Mouse (Mus musculus) embryonic fibroblast, embryonic 13.5 days (primary cell): ENCODE data around the gene Gga1. TPM values are rescaled to one million over a fixed set of nuclear protein-coding genes. Genes with fewer than 3 reads are reported as not detected.

Experiments used
- H3K27ac ChIP-seq: 2 replicates; pipeline ENCODE4 v1.5.1; 2012; ENCODE audit warnings: low read length, control low read depth, inconsistent platforms; ENCODE audit not compliant: insufficient read depth
- H3K4me1 ChIP-seq: 2 replicates; pipeline ENCODE4 v1.6.1; 2011; ENCODE audit warnings: low read length; ENCODE audit not compliant: control insufficient read depth, insufficient read depth
- H3K4me3 ChIP-seq: 2 replicates; pipeline ENCODE4 v1.5.1; 2011; ENCODE audit warnings: mild to moderate bottlenecking, control low read depth, low read length; ENCODE audit not compliant: insufficient read depth
- CTCF ChIP-seq: IDR thresholded peaks from 2 replicates; pipeline ENCODE4 v1.5.1; 2011; ENCODE audit warnings: mild to moderate bottlenecking, control low read depth, low read length, moderate library complexity, borderline replicate concordance; ENCODE audit not compliant: insufficient read depth
- POLR2A ChIP-seq: IDR thresholded peaks from 2 replicates; pipeline ENCODE4 v1.6.1; 2011; ENCODE audit warnings: low read depth, mild to moderate bottlenecking, control low read depth, low read length, moderate library complexity
- polyA plus RNA-seq: library from polyadenylated mRNA; stranded (reverse); fragments of >200 nt; gene quantifications from 2 replicates; pipeline ENCODE4 v1.2.4, GENCODE M21; 2011; ENCODE audit warnings: low read depth; ENCODE audit not compliant: missing spikeins, insufficient read length

Gga1 gene
- polyA plus RNA-seq, 1 experiment, result 33.1 TPM

DNA sequence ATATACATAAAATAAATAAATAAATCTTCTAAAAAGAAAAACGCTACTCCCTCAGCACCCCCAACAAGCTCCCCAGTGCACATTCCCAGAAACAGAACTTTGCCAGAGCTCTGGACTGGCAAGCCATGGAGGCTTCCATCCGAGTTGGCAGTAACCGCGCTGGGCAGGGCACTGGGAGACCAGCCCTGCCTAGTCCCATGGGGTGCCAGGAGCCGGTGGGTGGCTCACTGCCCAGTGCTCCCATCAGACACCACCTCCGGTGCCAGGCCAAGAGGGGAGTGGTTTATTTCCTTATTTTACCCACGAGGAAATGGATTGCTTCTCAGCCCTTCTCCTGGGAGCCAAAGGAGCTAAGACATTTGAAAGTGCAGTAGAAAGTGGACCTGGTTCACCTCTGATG, 20.0 kb upstream of the Gga1 start:
- TF ChIP-seq CTCF, result no peak
- TF ChIP-seq POLR2A, result no peak
- no peak overlapping the region for H3K4me3 ChIP-seq
- no peaks in the 10 kb centered on the region for H3K4me1 ChIP-seq
- H3K27ac ChIP-seq, result no peak overlapping the region

- H3K4me1 ChIP-seq, result no peaks in the 10 kb centered on the region
- TF ChIP-seq POLR2A (no peak), CTCF (no peak)
- H3K4me3 ChIP-seq, result no peak overlapping the region
- no peak overlapping the region for H3K27ac ChIP-seq
These were observed 17.7 kb upstream of the Gga1 start for GRCm38 (mm10) chr15:78859311-78859710.

DNA sequence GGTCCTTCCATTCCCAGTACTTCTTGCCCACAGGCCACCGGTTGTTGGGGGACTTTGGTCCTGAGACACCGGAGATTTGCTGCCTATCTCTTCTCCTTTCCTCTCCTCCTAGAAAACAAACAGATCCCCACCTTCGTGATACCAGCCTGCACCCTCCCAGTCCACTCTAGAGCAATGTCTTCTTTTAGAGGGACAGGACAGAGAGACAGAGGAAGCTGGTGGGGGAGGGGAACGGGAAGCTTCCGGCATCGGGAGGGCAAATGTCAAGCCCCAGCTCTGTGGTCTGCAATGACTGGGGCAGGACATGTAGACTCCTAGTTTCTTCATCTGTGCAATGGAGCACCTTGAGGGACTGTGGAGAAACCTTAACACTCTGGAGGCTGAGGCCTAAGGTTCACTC, 17.3 kb upstream of the Gga1 start:
- Histone ChIP-seq H3K4me1 (no peaks in the 10 kb centered on the region), H3K27ac (no peak overlapping the region), H3K4me3 (no peak overlapping the region)
- TF ChIP-seq CTCF, result no peak
- TF ChIP-seq POLR2A, result no peak

GRCm38 (mm10) chr15:78862280-78862679, 14.7 kb upstream of the Gga1 start:
- no peaks in the 10 kb centered on the region for H3K4me1 ChIP-seq
- no peak overlapping the region for H3K27ac ChIP-seq
- no peak for TF ChIP-seq CTCF
- no peak for TF ChIP-seq POLR2A
- no peak overlapping the region for H3K4me3 ChIP-seq

DNA sequence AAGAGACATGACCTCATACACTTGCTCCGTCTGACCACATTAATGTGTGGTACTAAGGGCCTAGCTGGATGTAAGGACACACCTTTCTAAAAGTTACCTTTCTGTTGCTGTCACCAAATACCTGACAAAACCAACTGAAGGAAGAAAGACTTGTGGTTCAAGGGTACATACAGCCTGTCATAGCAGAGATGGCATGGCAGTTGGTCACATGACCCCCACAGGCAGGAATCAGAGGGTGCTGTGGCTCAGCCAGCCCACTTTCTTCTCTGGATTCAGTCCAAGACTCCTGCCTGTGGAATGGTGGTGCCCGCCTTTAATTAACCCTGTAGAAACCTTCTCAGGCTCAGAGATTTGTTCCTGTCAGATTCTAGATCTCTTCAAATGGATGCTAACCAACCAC, 13.8 kb upstream of the Gga1 start:
- H3K4me1 ChIP-seq, result 0 out of 2 replicates have a peak, but pooled peaks cover 2% of the 10 kb centered on the region
- H3K4me3 ChIP-seq, result no peak overlapping the region
- TF ChIP-seq CTCF (no peak), POLR2A (no peak)
- H3K27ac ChIP-seq, result no peak overlapping the region

- TF ChIP-seq POLR2A (no peak), CTCF (no peak)
- H3K27ac ChIP-seq, result no peak overlapping the region
- peaks cover 6% of the 10 kb centered on the region for H3K4me1 ChIP-seq
- no peak overlapping the region for H3K4me3 ChIP-seq
These were observed 13.1 kb upstream of the Gga1 start for GRCm38 (mm10) chr15:78863852-78864253.

- Histone ChIP-seq H3K4me1 (peaks cover 6% of the 10 kb centered on the region), H3K27ac (peak overlapping the region; percentile 65), H3K4me3 (no peak overlapping the region)
- TF ChIP-seq POLR2A, result no peak
These were observed 8.6 kb upstream of the Gga1 start for GRCm38 (mm10) chr15:78868398-78868797.

GRCm38 (mm10) chr15:78868826-78869233, 8.2 kb upstream of the Gga1 start:
- no peak for TF ChIP-seq CTCF
- Histone ChIP-seq H3K4me3 (no peak overlapping the region), H3K4me1 (peaks cover 6% of the 10 kb centered on the region), H3K27ac (peak overlapping the region; percentile 65)

GRCm38 (mm10) chr15:78869775-78870174, 7.2 kb upstream of the Gga1 start:
- H3K4me1 ChIP-seq, result peaks cover 6% of the 10 kb centered on the region
- H3K4me3 ChIP-seq, result no peak overlapping the region
- H3K27ac ChIP-seq, result no peak overlapping the region
- TF ChIP-seq POLR2A, result no peak

GRCm38 (mm10) chr15:78872021-78872608, 4.9 kb upstream of the Gga1 start:
- no peak overlapping the region for H3K27ac ChIP-seq
- H3K4me3 ChIP-seq, result no peak overlapping the region
- TF ChIP-seq CTCF, result no peak
- no peak for TF ChIP-seq POLR2A
- peaks cover 6% of the 10 kb centered on the region for H3K4me1 ChIP-seq
